Comparison of ENCODE assay signal across 19 mouse cellular contexts in genomic region chr13:56461460-56461859, GRCm38 (mm10). TPM values are rescaled to one million over a fixed set of nuclear protein-coding genes. Genes with fewer than 3 reads are reported as not detected.
"Had no signal": no experiment of that assay in that cellular context is flagged by ENCODE, and none has a peak within 500 bp of the region (broad histone marks: within the 10 kb centered on the region; RNA-seq: fewer than 3 reads in every experiment).

No protein-coding gene starts in this region.

- H3K4me1 ChIP-seq: liver, embryonic 13.5 days had no signal

- H3K27ac ChIP-seq: hindbrain, postnatal 0 days; kidney, postnatal 0 days; layer of hippocampus, adult 2 months; limb, embryonic 13.5 days; liver, embryonic 13.5 days; midbrain, embryonic 13.5 days; neural tube, embryonic 15.5 days had no signal

- H3K9ac ChIP-seq: limb, embryonic 13.5 days; liver, embryonic 13.5 days; midbrain, embryonic 13.5 days; neural tube, embryonic 15.5 days had no signal

- H3K9me3 ChIP-seq: limb, embryonic 13.5 days; liver, embryonic 13.5 days; midbrain, embryonic 13.5 days had no signal

- H3K27me3 ChIP-seq: liver, embryonic 13.5 days; midbrain, embryonic 13.5 days; neural tube, embryonic 15.5 days had no signal

- H3K4me3 ChIP-seq: layer of hippocampus, adult 2 months; limb, embryonic 13.5 days; liver, embryonic 13.5 days; midbrain, embryonic 13.5 days; myocyte; neural tube, embryonic 15.5 days had no signal

- DNase-seq: left cerebral cortex, postnatal 4 days; liver, embryonic 13.5 days; lung, adult 18-20 months; right cerebral cortex, adult 18-20 months; right cerebral cortex, postnatal 25 days; thymus, postnatal 36 days had no signal

- H3K36me3 ChIP-seq: limb, embryonic 13.5 days; liver, embryonic 13.5 days; midbrain, embryonic 13.5 days; neural tube, embryonic 15.5 days had no signal

- H3K4me2 ChIP-seq: limb, embryonic 13.5 days; liver, embryonic 13.5 days; midbrain, embryonic 13.5 days; neural tube, embryonic 15.5 days had no signal

- ATAC-seq: hindbrain, postnatal 0 days; midbrain, embryonic 13.5 days had no signal

RNA-seq across cellular contexts. Expression of gene Il9, which starts 20.6 kb away (rescaled TPM):
- polyA plus RNA-seq: hindbrain, postnatal 0 days; intestine, embryonic 14.5 days; kidney, postnatal 0 days; limb, embryonic 13.5 days; liver, embryonic 13.5 days; lung, embryonic 16.5 days; midbrain, embryonic 13.5 days; myocyte; neural tube, embryonic 11.5 days; neural tube, embryonic 15.5 days; small intestine, adult 2 months; stomach, embryonic 16.5 days had no signal

RNA-seq across cellular contexts. Expression of gene Slc25a48, which starts 23.3 kb away (rescaled TPM):
- polyA plus RNA-seq: hindbrain, postnatal 0 days; midbrain, embryonic 13.5 days; myocyte had no signal

RNA-seq across cellular contexts. Expression of gene Gm3045, which starts 35.1 kb away (rescaled TPM):
- polyA plus RNA-seq: hindbrain, postnatal 0 days; intestine, embryonic 14.5 days; kidney, postnatal 0 days; liver, embryonic 13.5 days; lung, embryonic 16.5 days; midbrain, embryonic 13.5 days; myocyte; neural tube, embryonic 11.5 days; neural tube, embryonic 15.5 days; small intestine, adult 2 months; stomach, embryonic 16.5 days; thymus, postnatal 0 days had no signal
